10 mouse cellular contexts compared by ENCODE assay signal in the genomic region with DNA sequence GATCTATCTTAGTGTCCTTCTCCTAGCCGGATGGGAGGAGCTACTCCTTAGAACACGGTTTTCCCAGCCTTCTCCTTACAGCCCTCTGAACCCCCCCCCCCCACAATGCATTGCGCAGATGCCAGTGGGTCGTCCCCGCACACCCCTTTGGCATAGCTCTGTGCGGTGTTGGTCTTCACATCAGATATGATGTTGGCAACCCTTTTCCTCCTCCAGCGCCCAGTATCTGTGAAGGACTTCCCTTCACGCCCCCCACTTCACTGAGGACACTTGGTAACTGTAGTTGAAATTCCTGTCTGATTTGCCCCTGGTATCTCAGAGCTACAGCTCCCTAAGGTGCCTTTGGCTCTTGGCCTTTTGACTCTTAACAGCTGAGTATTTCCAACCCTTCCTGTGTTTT. TPM values are rescaled to one million over a fixed set of nuclear protein-coding genes. Genes with fewer than 3 reads are reported as not detected.
DNase-seq lines count a peak whose midpoint lies in the region; ATAC-seq and TF ChIP-seq lines count a peak whose summit lies in the region.
"Had no signal": no experiment of that assay in that cellular context is flagged by ENCODE, and none has a peak within 500 bp of the region (broad histone marks: within the 10 kb centered on the region; RNA-seq: fewer than 3 reads in every experiment).

No protein-coding gene starts in this region.

- no peak overlapping the region for H3K4me3 ChIP-seq in liver, embryonic 11.5 days (ENCODE audit: low read depth, low read length)
- no peak overlapping the region for H3K4me3 ChIP-seq in liver, embryonic 12.5 days
- H3K4me3 ChIP-seq in hindbrain, embryonic 15.5 days, result no peak overlapping the region
- no peak overlapping the region; the same call in 1 of the 2 replicates for H3K4me3 ChIP-seq in limb, embryonic 15.5 days
- H3K4me3 ChIP-seq in stomach, embryonic 14.5 days (ENCODE audit: low read depth, low read length), result no peak overlapping the region
- H3K4me3 ChIP-seq in thymus, adult 2 months (ENCODE audit: control insufficient read depth, insufficient read depth, low read length), result no peak overlapping the region
- H3K4me3 ChIP-seq: heart, embryonic 13.5 days had no signal

- no peaks in the 10 kb centered on the region for H3K27me3 ChIP-seq in liver, embryonic 11.5 days (replicated peaks; ENCODE audit: control insufficient read depth, insufficient read depth, low read length)
- peaks cover 26% of the 10 kb centered on the region for H3K27me3 ChIP-seq in liver, embryonic 12.5 days (replicated peaks)
- H3K27me3 ChIP-seq in hindbrain, embryonic 15.5 days, result peaks cover 7% of the 10 kb centered on the region
- no peaks in the 10 kb centered on the region for H3K27me3 ChIP-seq in limb, embryonic 15.5 days
- no peaks in the 10 kb centered on the region for H3K27me3 ChIP-seq in stomach, embryonic 14.5 days (ENCODE audit: control insufficient read depth, insufficient read depth, low read length)
- H3K27me3 ChIP-seq in thymus, adult 2 months (ENCODE audit: control insufficient read depth, insufficient read depth, low read length), result no peaks in the 10 kb centered on the region

- H3K27ac ChIP-seq in liver, embryonic 11.5 days (ENCODE audit: low read depth, low read length), result no peak overlapping the region
- H3K27ac ChIP-seq in liver, embryonic 12.5 days, result no peak overlapping the region
- H3K27ac ChIP-seq in hindbrain, embryonic 15.5 days (replicated peaks), result no peak overlapping the region
- no peak overlapping the region for H3K27ac ChIP-seq in limb, embryonic 15.5 days
- no peak overlapping the region for H3K27ac ChIP-seq in stomach, embryonic 14.5 days (ENCODE audit: low read length)
- H3K27ac ChIP-seq in thymus, adult 2 months (ENCODE audit: control insufficient read depth, insufficient read depth, low read length), result no peak overlapping the region
- H3K27ac ChIP-seq: heart, embryonic 13.5 days had no signal

- H3K4me1 ChIP-seq in liver, embryonic 11.5 days (replicated peaks; ENCODE audit: control insufficient read depth, insufficient read depth, low read length), result peaks cover 17% of the 10 kb centered on the region
- peaks cover 45% of the 10 kb centered on the region for H3K4me1 ChIP-seq in liver, embryonic 12.5 days
- H3K4me1 ChIP-seq in hindbrain, embryonic 15.5 days (replicated peaks), result peaks cover 29% of the 10 kb centered on the region
- H3K4me1 ChIP-seq in limb, embryonic 15.5 days, result peaks cover 33% of the 10 kb centered on the region
- H3K4me1 ChIP-seq in stomach, embryonic 14.5 days (ENCODE audit: control insufficient read depth, insufficient read depth, low read length), result peaks cover 33% of the 10 kb centered on the region; the same call in 1 of the 2 replicates
- peaks cover 11% of the 10 kb centered on the region for H3K4me1 ChIP-seq in thymus, adult 2 months (replicated peaks; ENCODE audit: control insufficient read depth, insufficient read depth, low read length)

- H3K4me2 ChIP-seq in liver, embryonic 11.5 days, result no peak overlapping the region
- H3K4me2 ChIP-seq in liver, embryonic 12.5 days, result no peak overlapping the region
- H3K4me2 ChIP-seq in hindbrain, embryonic 15.5 days, result peak overlapping the region; percentile 72
- H3K4me2 ChIP-seq in limb, embryonic 15.5 days, result 0 out of 2 replicates have a peak overlapping the region, but pooled peaks have one; percentile 67
- H3K4me2 ChIP-seq in stomach, embryonic 14.5 days (replicated peaks; ENCODE audit: low read depth, low read length), result peak overlapping the region; percentile 23; the same call in 1 of the 2 replicates

- no peak for ATAC-seq in liver, embryonic 11.5 days (replicated peaks; ENCODE audit: low FRiP score)
- no peak for ATAC-seq in liver, embryonic 12.5 days
- ATAC-seq in hindbrain, embryonic 15.5 days (ENCODE audit: low FRiP score, low read depth), result no peak
- ATAC-seq in limb, embryonic 15.5 days (ENCODE audit: insufficient number of reproducible peaks, low FRiP score, low TSS enrichment, low read depth), result no peak
- ATAC-seq in stomach, embryonic 14.5 days (ENCODE audit: insufficient number of reproducible peaks, insufficient read depth, low FRiP score, low read depth), result no peak

- peak; percentile 27 for DNase-seq in liver, embryonic 11.5 days (ENCODE audit: low spot score)
- DNase-seq in thymus, adult 2 months, result no peak
- no peak for DNase-seq in left cerebral cortex, adult 8-10 months (ENCODE audit: low spot score in 2 of 2)
- DNase-seq: adrenal gland, postnatal 10 days; cerebellum, adult 8-10 months had no signal

- TF ChIP-seq POLR2A in thymus, adult 2 months (IDR thresholded peaks at IDR 0.05; ENCODE audit: control insufficient read depth, extremely low read depth, insufficient read depth, low read length, poor library complexity), result no peak

- 78% methylated on average over 8 of the region's 8 CpGs for WGBS in liver, embryonic 11.5 days
- WGBS in liver, embryonic 12.5 days (ENCODE audit: insufficient replicate concordance), result 73% methylated on average over 8 of the region's 8 CpGs
- 75% methylated on average over 8 of the region's 8 CpGs for WGBS in hindbrain, embryonic 15.5 days
- 70% methylated on average over 8 of the region's 8 CpGs for WGBS in limb, embryonic 15.5 days
- WGBS in stomach, embryonic 14.5 days, result 78% methylated on average over 8 of the region's 8 CpGs
- 95% methylated on average over 8 of the region's 8 CpGs for WGBS in thymus, adult 2 months

- H3K36me3 ChIP-seq in liver, embryonic 11.5 days (ENCODE audit: control insufficient read depth, insufficient read depth, low read length), result peaks cover 19% of the 10 kb centered on the region
- peaks cover 33% of the 10 kb centered on the region for H3K36me3 ChIP-seq in liver, embryonic 12.5 days
- H3K36me3 ChIP-seq in hindbrain, embryonic 15.5 days, result peaks cover 17% of the 10 kb centered on the region
- H3K36me3 ChIP-seq in limb, embryonic 15.5 days, result peaks cover 33% of the 10 kb centered on the region; the same call in 1 of the 2 replicates
- peaks cover 32% of the 10 kb centered on the region for H3K36me3 ChIP-seq in stomach, embryonic 14.5 days (ENCODE audit: control insufficient read depth, insufficient read depth, low read length)
- H3K36me3 ChIP-seq in thymus, adult 2 months (ENCODE audit: control insufficient read depth, insufficient read depth, low read length), result no peaks in the 10 kb centered on the region

- TF ChIP-seq CTCF in thymus, adult 2 months (IDR thresholded peaks at IDR 0.05; ENCODE audit: borderline replicate concordance, control insufficient read depth, extremely low read depth, insufficient read depth, low read length, poor library complexity), result no peak

- H3K9ac ChIP-seq in liver, embryonic 11.5 days (ENCODE audit: low read depth, low read length), result no peak overlapping the region
- no peak overlapping the region for H3K9ac ChIP-seq in liver, embryonic 12.5 days
- H3K9ac ChIP-seq in hindbrain, embryonic 15.5 days, result no peak overlapping the region
- no peak overlapping the region for H3K9ac ChIP-seq in limb, embryonic 15.5 days
- no peak overlapping the region for H3K9ac ChIP-seq in stomach, embryonic 14.5 days (replicated peaks; ENCODE audit: low read depth, low read length)
- H3K9ac ChIP-seq: heart, embryonic 13.5 days had no signal

- no peaks in the 10 kb centered on the region for H3K9me3 ChIP-seq in liver, embryonic 11.5 days (ENCODE audit: control insufficient read depth, low read length)
- H3K9me3 ChIP-seq in liver, embryonic 12.5 days (replicated peaks), result no peaks in the 10 kb centered on the region
- H3K9me3 ChIP-seq in hindbrain, embryonic 15.5 days, result no peaks in the 10 kb centered on the region
- no peaks in the 10 kb centered on the region for H3K9me3 ChIP-seq in limb, embryonic 15.5 days
- no peaks in the 10 kb centered on the region for H3K9me3 ChIP-seq in stomach, embryonic 14.5 days (ENCODE audit: control insufficient read depth, low read depth, low read length)
- H3K9me3 ChIP-seq: heart, embryonic 13.5 days had no signal

RNA-seq across cellular contexts. Expression of gene Spry1, which starts 4.2 kb away (rescaled TPM):
- polyA plus RNA-seq in liver, embryonic 11.5 days (2014; fragmentation: Nextera tagmentation; extraction: Ambion mirVana), result 6.2 and 8.0 TPM in 2 replicates
- 4.3 and 4.7 TPM in 2 replicates for polyA plus RNA-seq in liver, embryonic 12.5 days (2016; fragmentation: Nextera tagmentation; extraction: Ambion mirVana)
- polyA plus RNA-seq in hindbrain, embryonic 15.5 days (2015; fragmentation: Nextera tagmentation; extraction: Ambion mirVana), result 6.0 and 7.0 TPM in 2 replicates
- 20.0 and 21.9 TPM in 2 replicates for polyA plus RNA-seq in limb, embryonic 15.5 days (2015; fragmentation: Nextera tagmentation; extraction: Ambion mirVana)
- 18.2 and 19.1 TPM in 2 replicates for polyA plus RNA-seq in stomach, embryonic 14.5 days (2014; fragmentation: Nextera tagmentation; extraction: Ambion mirVana)
- 10.0 and 12.7 TPM in 2 replicates for polyA plus RNA-seq in thymus, adult 2 months (2012; rRNA removed)
- total RNA-seq in left cerebral cortex, adult 8-10 months (2022), result 10 to 100 TPM in 1 of 4 experiments, 1 to 10 TPM in 3; 7.8 to 10.6 (median 8.8) TPM

Comparison
In these comparisons a context has a peak if more than half of its experiments do, and no peak if none do; other contexts are left out.
1. H3K4me2 ChIP-seq: peak in hindbrain, embryonic 15.5 days (single experiment), limb, embryonic 15.5 days (single experiment) and stomach, embryonic 14.5 days (single experiment); none in liver, embryonic 11.5 days (single experiment) and liver, embryonic 12.5 days (single experiment).